Mouse (Mus musculus) stomach, adult 2 months (tissue): ENCODE results near the gene Rnf113a1. TPM values are rescaled to one million over a fixed set of nuclear protein-coding genes. Genes with fewer than 3 reads are reported as not detected.

Experiments
- polyA plus RNA-seq: library from polyadenylated mRNA; depleted of rRNA; stranded (reverse); fragments of >200 nt; gene quantifications from 2 replicates; pipeline ENCODE4 v1.2.3, GENCODE M21; 2012; rRNA removed

Gene Rnf113a1
- polyA plus RNA-seq: 0.28 and 0.75 TPM in 2 replicates

DNA sequence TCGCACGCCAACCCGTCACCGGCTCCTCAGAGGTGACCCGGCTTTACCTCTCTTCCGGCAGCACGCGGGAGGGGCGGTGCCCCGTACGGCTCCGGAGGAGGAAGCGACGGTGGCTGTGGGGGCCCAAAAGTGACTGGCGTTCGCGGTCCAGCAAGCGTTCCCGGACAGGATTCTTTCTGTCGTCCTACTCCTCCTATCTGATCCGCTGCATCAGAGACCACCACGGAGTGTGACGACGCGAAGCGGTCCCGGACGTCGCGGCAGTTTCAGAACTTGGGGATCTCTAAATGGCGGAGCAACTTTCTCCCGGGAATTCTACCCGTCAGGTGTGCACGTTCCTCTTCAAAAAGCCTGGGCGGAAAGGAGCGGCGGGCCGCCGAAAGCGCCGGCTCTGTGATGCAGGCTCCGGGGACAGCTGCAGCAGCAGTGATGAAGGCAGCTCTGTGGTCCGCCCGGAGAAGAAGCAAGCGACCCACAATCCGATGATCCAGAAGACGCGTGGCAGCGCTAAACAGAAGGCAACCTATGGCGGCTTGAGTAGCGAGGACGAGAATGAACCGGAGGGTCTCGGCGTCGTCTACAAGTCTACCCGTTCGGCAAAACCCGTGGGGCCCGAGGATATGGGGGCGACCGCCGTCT, at the start of gene Rnf113a1, which contains the start of gene Ndufa1:
Gene Rnf113a1 (plus strand): TSS at position 141 of the 639 bp plus-strand sequence.
Gene Ndufa1 (minus strand): TSS at position 59 of the 639 bp plus-strand sequence.

DNA sequence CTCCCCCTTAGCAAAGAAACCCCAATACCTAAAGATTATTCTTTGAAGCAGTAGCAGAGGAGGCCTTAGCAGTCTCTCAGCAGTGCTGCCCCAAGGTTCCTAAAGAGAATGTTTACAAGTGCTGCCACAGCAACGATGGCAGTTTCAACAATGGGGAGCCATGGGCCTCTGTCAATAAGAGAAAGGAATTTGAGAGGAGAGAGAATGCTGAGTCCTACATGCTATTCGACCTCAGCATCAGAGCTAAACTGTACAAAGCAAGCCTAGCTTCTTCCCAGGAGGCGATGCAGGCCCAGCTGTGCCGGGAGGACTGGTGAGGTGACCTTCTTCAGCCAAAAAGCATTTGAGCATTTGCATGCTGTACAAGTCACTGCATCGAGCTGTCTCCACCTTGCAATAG, 22.3 kb upstream of the Rnf113a1 start, which contains the start of gene Akap14:
Gene Akap14 (minus strand): TSS at position 101 of the 400 bp plus-strand sequence.

DNA sequence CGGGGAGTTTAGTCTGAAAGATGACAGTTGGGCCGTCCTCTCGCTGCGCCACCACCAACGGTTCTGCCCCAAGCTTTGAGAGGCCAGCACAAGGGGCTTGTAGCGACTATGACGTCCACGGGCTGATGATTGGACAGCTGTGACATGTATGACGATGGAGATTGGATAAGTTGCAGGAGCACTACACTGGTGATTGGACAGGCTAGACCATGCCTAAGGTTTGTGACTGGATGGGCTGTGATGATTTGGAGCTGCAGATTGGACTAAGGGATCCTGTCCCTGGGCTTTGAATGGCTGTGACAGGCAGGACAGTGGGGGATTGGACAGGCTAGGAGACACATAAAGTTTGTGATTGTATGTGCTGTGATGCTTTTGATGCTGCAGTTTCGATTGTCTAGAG, 19.9 kb downstream of the Rnf113a1 start, which contains the start of gene Gm9:
Gene Gm9 (minus strand): TSS at position 101 of the 400 bp plus-strand sequence.

DNA sequence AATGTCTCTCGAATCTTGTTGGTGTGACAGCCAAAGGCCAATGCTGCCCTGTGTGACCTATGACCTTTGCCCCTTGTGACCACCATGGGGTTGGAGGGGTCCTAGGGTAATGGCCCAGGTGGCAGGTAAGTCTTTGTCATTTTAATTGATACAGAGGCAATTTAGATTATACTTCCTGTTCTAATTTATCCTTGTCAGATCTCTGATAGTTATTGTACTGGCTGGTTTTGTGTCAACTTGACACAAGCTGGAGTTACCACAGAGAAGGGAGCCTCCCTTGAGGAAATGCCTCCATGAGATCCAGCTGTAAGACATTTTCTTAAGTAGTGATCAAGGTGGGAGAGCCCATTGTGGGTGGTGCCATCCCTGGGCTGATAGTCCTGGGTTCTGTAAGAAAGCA, 31.1 kb downstream of the Rnf113a1 start, which contains the start of gene Rhox1:
Gene Rhox1 (minus strand): TSS at position 101 of the 400 bp plus-strand sequence.

Other genes starting within 250 kb of the Rnf113a1 start
- 2.6 and 3.4 TPM in 2 replicates for gene Sept6, start 199.5 kb upstream of the Rnf113a1 start, polyA plus RNA-seq
- 0.19 and 0.40 TPM in 2 replicates for gene Sowahd, start 142.4 kb upstream of the Rnf113a1 start, polyA plus RNA-seq
- gene Rpl39, start 105.8 kb upstream of the Rnf113a1 start, polyA plus RNA-seq: 2.9 and 5.2 TPM in 2 replicates
- 0.08 and 0.23 TPM in 2 replicates for gene Upf3b, start 80.9 kb upstream of the Rnf113a1 start, polyA plus RNA-seq
- 0.38 and 0.83 TPM in 2 replicates for gene Nkap, start 64.5 kb upstream of the Rnf113a1 start, polyA plus RNA-seq
- not detected in 2 replicates for gene Akap14, start 22.4 kb upstream of the Rnf113a1 start, polyA plus RNA-seq
- gene Ndufa1, start 82 bp upstream of the Rnf113a1 start, polyA plus RNA-seq: 46.5 and 66.5 TPM in 2 replicates
- not detected in 2 replicates for gene Gm9, start 19.8 kb downstream of the Rnf113a1 start, polyA plus RNA-seq
- not detected in 2 replicates for gene Rhox1, start 31.0 kb downstream of the Rnf113a1 start, polyA plus RNA-seq
- not detected in 2 replicates for gene Rhox2a, start 53.7 kb downstream of the Rnf113a1 start, polyA plus RNA-seq
- not detected in 2 replicates for gene Rhox3a, start 58.7 kb downstream of the Rnf113a1 start, polyA plus RNA-seq
- not detected in 2 replicates for gene Rhox4a, start 74.1 kb downstream of the Rnf113a1 start, polyA plus RNA-seq
- gene Rhox3a2, start 188.8 kb downstream of the Rnf113a1 start, polyA plus RNA-seq: not detected in 2 replicates
- not detected in 2 replicates for gene Rhox4a2, start 199.6 kb downstream of the Rnf113a1 start, polyA plus RNA-seq
- not detected in 2 replicates for gene Rhox2b, start 220.8 kb downstream of the Rnf113a1 start, polyA plus RNA-seq
- gene Rhox4b, start 241.2 kb downstream of the Rnf113a1 start, polyA plus RNA-seq: not detected in 2 replicates